ENCODE assay signal across 8 mouse cellular contexts in the genomic region with DNA sequence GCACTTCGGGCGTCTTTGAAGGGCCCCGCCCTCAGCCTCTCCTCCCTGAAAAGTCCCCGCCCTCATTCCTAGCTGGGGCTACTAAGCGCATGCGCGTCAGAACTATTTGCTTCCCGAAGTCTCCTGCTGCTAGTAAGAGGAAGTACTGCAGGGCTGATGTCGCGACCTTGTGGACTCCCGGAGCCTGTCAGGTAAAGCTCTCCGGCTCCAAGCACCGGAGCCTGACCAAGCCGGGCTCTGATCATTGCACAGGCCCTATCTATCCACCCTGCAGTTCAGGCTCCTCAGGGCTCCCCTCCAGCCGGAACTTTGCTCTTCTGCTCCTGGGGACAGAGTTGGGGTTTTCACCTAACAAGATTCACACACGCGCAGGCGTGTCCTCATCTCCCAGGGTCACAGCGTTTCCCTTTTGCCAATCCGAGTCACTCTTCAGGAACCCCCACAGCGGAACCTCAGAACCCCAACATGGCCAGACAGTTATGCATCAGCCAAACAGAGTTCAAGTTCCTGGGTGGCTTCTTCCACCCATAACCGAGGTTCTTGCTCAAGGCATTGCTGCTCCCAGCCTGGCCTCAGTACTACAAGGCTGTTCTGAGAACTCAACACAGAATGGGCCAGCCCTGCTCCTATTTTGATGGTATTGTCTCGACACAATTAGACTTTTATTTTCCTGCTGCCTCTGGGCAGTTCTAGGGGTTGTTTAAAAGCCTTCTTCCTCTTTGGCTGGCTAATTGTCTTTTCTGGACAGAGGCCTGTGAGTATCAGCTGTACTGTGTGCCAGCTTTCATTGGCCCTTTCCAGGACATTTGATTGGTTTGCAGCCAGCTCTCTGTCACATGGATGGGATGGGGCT. TPM values are rescaled to one million over a fixed set of nuclear protein-coding genes. Genes with fewer than 3 reads are reported as not detected.
DNase-seq lines count a peak whose midpoint lies in the region; ATAC-seq and TF ChIP-seq lines count a peak whose summit lies in the region.

A gene (plus strand): TSS at position 48 of the 853 bp plus-strand sequence.

- peak; percentile 27; the same call in 1 of the 2 replicates for TF ChIP-seq CTCF in forebrain, postnatal 0 days (IDR thresholded peaks at IDR 0.05; ENCODE audit: low read depth)

- H3K4me3 ChIP-seq in forebrain, postnatal 0 days (ENCODE audit: low read depth, low read length) = peak within 1 kb of the TSS; percentile 36
- H3K4me3 ChIP-seq in neural tube, embryonic 15.5 days (replicated peaks) = peak within 1 kb of the TSS; percentile 47

- no peaks in the 10 kb centered on the region for H3K27me3 ChIP-seq in forebrain, postnatal 0 days (ENCODE audit: insufficient read depth, low read length)
- H3K27me3 ChIP-seq in neural tube, embryonic 15.5 days (replicated peaks) = no peaks in the 10 kb centered on the region

- H3K9me3 ChIP-seq in forebrain, postnatal 0 days (ENCODE audit: low read length) = no peaks in the 10 kb centered on the region
- no peaks in the 10 kb centered on the region for H3K9me3 ChIP-seq in neural tube, embryonic 15.5 days (replicated peaks)

- intact Hi-C loops in heart, postnatal 36 days (cut with DNase I) = loop anchor here (10.0 kb wide), 1 partner anchor 469 kb away; no protein-coding TSS in a partner anchor

- H3K9ac ChIP-seq in forebrain, postnatal 0 days = peak within 1 kb of the TSS; percentile 39; the same call in 1 of the 2 replicates
- peak within 1 kb of the TSS; percentile 36 for H3K9ac ChIP-seq in neural tube, embryonic 15.5 days (replicated peaks)

- DNase-seq in MN1 (ENCODE audit: low spot score) = peak; percentile 76
- peak; percentile 78 for DNase-seq in cerebellum, adult 8-10 months
- peak; percentile 82 for DNase-seq in forebrain, postnatal 0 days
- DNase-seq in heart, postnatal 36 days = peak; percentile 85 to 86
- peak; percentile 73 to 85 for DNase-seq in layer of hippocampus, adult 18-20 months (ENCODE audit: low spot score in 2 of 2)
- DNase-seq in lung, adult 18-20 months = peak; percentile 95 to 96
- DNase-seq in testis, postnatal 10 days (ENCODE audit: low spot score) = peak; percentile 90

- WGBS in forebrain, postnatal 0 days = 4% methylated on average over 23 of the region's 23 CpGs
- WGBS in neural tube, embryonic 15.5 days = 3% methylated on average over 23 of the region's 23 CpGs

- no peaks in the 10 kb centered on the region for H3K36me3 ChIP-seq in forebrain, postnatal 0 days (ENCODE audit: insufficient read depth)
- H3K36me3 ChIP-seq in neural tube, embryonic 15.5 days = no peaks in the 10 kb centered on the region

- ATAC-seq in forebrain, postnatal 0 days = peak; percentile 81
- peak; percentile 90 for ATAC-seq in neural tube, embryonic 15.5 days (ENCODE audit: low FRiP score)

- H3K4me2 ChIP-seq in forebrain, postnatal 0 days (ENCODE audit: low read depth) = peak within 1 kb of the TSS; percentile 65
- peak within 1 kb of the TSS; percentile 81 for H3K4me2 ChIP-seq in neural tube, embryonic 15.5 days

- H3K4me1 ChIP-seq in forebrain, postnatal 0 days (ENCODE audit: insufficient read depth) = no peaks in the 10 kb centered on the region
- peaks cover 12% of the 10 kb centered on the region for H3K4me1 ChIP-seq in neural tube, embryonic 15.5 days

- peak within 1 kb of the TSS; percentile 21; the same call in 1 of the 2 replicates for H3K27ac ChIP-seq in forebrain, postnatal 0 days (ENCODE audit: low read depth, low read length)
- peak within 1 kb of the TSS; percentile 68 for H3K27ac ChIP-seq in neural tube, embryonic 15.5 days (replicated peaks)

RNA-seq across cellular contexts. Expression of the gene that starts here (rescaled TPM):
- 1.5 and 1.8 TPM in 2 replicates for total RNA-seq in forebrain, postnatal 0 days (2014; rRNA removed)
- 3.8 and 4.2 TPM in 2 replicates for polyA plus RNA-seq in forebrain, postnatal 0 days (2015; fragmentation: Nextera tagmentation; extraction: Ambion mirVana)
- total RNA-seq in heart, postnatal 36 days (2021) = 100 to 1,000 TPM in 1 of 2 experiments, 10 to 100 TPM in 1; 86.3 to 119 TPM
- 1 to 10 TPM; 4.7 to 5.3 TPM for total RNA-seq in layer of hippocampus, adult 18-20 months (2021)
- polyA plus RNA-seq in neural tube, embryonic 15.5 days (2015; fragmentation: Nextera tagmentation; extraction: Ambion mirVana) = 4.1 and 7.7 TPM in 2 replicates

Comparison
In these comparisons a context has a peak if more than half of its experiments do, and no peak if none do; other contexts are left out.
1. Peak in every context shown above with its lines: DNase-seq, ATAC-seq, H3K4me3 ChIP-seq and H3K27ac ChIP-seq.
2. RNA of the gene that starts here (total RNA-seq): 86.3 to 119 TPM in heart, postnatal 36 days; 4.7 to 5.3 TPM in layer of hippocampus, adult 18-20 months and 1.5 to 1.8 TPM in forebrain, postnatal 0 days; every median in the first group is over 10 times any median in the second.